Mouse (Mus musculus) intestine, embryonic 15.5 days (tissue): ENCODE results near the gene Krt13. TPM values are rescaled to one million over a fixed set of nuclear protein-coding genes. Genes with fewer than 3 reads are reported as not detected.

Experiments
- ATAC-seq: fragments of 200-750 bp; cut with Nextera tagmentation; 2 replicates; pipeline ENCODE4 v1.8.0; 2017; ENCODE audit warnings: moderate TSS enrichment, moderate library complexity
- H3K27ac ChIP-seq: fragments of 300-500 bp; sonication (generic); 2 replicates; pipeline ENCODE4 v1.5.1; 2015; ENCODE audit warnings: mild to moderate bottlenecking, inconsistent platforms
- H3K27me3 ChIP-seq: fragments of 300-500 bp; sonication (generic); replicated peaks from 2 replicates; pipeline ENCODE4 v1.6.1; 2015; ENCODE audit warnings: inconsistent platforms
- H3K36me3 ChIP-seq: fragments of 300-500 bp; sonication (generic); 2 replicates; pipeline ENCODE4 v1.6.1; 2015; ENCODE audit warnings: inconsistent platforms
- H3K4me1 ChIP-seq: fragments of 300-500 bp; sonication (generic); replicated peaks from 2 replicates; pipeline ENCODE4 v1.6.1; 2015; ENCODE audit warnings: inconsistent platforms
- H3K4me2 ChIP-seq: fragments of 300-500 bp; sonication (generic); replicated peaks from 2 replicates; pipeline ENCODE4 v1.6.1; 2015; ENCODE audit warnings: mild to moderate bottlenecking, inconsistent platforms
- H3K4me3 ChIP-seq: fragments of 300-500 bp; sonication (generic); replicated peaks from 2 replicates; pipeline ENCODE4 v1.5.1; 2015; ENCODE audit warnings: inconsistent platforms
- H3K9ac ChIP-seq: fragments of 300-500 bp; sonication (generic); 2 replicates; pipeline ENCODE4 v1.6.1; 2015; ENCODE audit warnings: inconsistent platforms
- H3K9me3 ChIP-seq: fragments of 300-500 bp; sonication (generic); 2 replicates; pipeline ENCODE4 v1.6.1; 2016; ENCODE audit warnings: inconsistent platforms
- WGBS: fragments of 180-500 bp; shearing (Covaris S2); methylation state at CpG from one replicate; pipeline ENCODE4 v1.1.7; 2015; 5-methylcytosine and 5-hydroxymethylcytosine counted together
- polyA plus RNA-seq: library from polyadenylated mRNA; unstranded; fragments of >200 nt; fragmentation: Nextera tagmentation; extraction: Ambion mirVana; gene quantifications from 2 replicates; pipeline ENCODE4 v1.2.1, GENCODE M21; 2015

Krt13 gene
- polyA plus RNA-seq, 1 experiment from 2014 or later: 0.50 TPM

- Histone ChIP-seq H3K4me1 (peaks cover 11% of the 10 kb centered on the region), H3K4me2 (no peak overlapping the region), H3K27ac (no peak overlapping the region), H3K9ac (no peak overlapping the region), H3K27me3 (no peaks in the 10 kb centered on the region), H3K9me3 (no peaks in the 10 kb centered on the region), H3K36me3 (no peaks in the 10 kb centered on the region), H3K4me3 (no peak overlapping the region)
- ATAC-seq: no peak
- WGBS: 63% methylated on average over 15 of the region's 15 CpGs
These were observed 18.5 kb downstream of the Krt13 start for GRCm38 (mm10) chr11:100102693-100103429.

DNA sequence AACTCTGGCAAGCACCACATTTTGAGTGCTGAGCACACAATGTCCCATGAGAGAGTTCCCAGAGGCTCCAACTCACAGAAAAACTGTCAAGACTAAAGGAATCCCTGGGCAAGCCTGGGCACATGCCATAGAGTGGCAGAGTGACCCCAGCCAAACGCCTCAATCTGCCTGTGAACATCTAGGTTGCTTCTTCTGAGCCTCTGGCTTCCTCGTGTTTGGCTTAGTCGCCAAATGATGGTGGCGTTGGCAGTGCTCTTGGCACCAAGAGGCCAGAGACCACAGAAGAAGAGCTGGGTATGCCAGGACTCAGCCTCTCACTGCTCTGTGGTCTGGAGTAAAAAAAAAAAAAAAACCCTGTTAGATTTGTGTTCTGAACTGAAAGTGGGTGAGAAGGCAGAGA lies 21.0 kb downstream of the Krt13 start:
- H3K9me3 ChIP-seq: no peaks in the 10 kb centered on the region
- H3K27me3 ChIP-seq: no peaks in the 10 kb centered on the region
- no peak overlapping the region for H3K9ac ChIP-seq
- no peak for ATAC-seq
- no peak overlapping the region for H3K4me3 ChIP-seq
- peaks cover 9% of the 10 kb centered on the region for H3K4me1 ChIP-seq
- H3K36me3 ChIP-seq: no peaks in the 10 kb centered on the region
- WGBS: 90% methylated on average over 4 of the region's 4 CpGs
- no peak overlapping the region for H3K27ac ChIP-seq
- no peak overlapping the region for H3K4me2 ChIP-seq

DNA sequence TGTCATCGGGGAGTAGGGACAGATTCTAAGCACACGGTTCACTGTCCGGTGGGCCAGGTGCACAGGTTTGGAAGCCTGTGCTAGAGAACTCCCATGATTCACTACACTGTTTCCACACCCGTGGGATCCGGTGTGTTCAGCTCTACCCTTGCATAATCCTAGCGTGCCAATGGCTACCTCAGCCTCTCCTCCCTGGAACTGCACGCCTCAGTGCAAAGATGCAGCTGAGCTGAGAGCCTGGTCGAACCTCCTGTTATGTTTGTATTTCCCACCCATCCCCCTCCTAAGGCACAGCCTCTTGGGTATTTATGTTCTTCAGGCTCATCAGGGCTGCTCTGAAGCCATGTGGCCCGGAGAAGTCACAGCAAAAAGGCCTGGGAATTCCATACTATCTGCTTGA lies 23.5 kb downstream of the Krt13 start:
- WGBS: 60% methylated on average over 9 of the region's 9 CpGs
- Histone ChIP-seq H3K27ac (no peak overlapping the region), H3K27me3 (no peaks in the 10 kb centered on the region), H3K4me2 (no peak overlapping the region), H3K4me3 (no peak overlapping the region), H3K9ac (no peak overlapping the region), H3K4me1 (0 out of 2 replicates have a peak, but pooled peaks cover under 1% of the 10 kb centered on the region), H3K36me3 (no peaks in the 10 kb centered on the region), H3K9me3 (no peaks in the 10 kb centered on the region)
- ATAC-seq: no peak

DNA sequence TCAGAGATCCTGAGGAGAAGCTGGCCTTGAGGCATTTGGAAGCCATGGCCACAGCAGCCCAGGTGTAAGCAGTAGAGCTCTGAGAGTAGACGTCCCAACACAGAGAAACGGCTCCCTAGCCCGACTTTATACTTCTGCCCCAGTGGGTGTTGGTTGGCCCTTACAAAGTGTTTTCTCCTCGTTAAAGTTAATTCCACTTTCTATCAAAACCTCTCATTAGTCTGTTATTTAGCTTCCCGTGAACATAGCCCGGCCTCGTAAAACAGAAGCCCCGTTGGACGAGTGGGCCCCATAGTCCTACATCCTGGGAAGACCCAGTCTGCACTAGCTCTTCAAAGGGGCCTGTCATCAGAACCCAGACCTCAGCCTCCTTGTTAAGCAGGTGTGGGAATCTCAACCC lies 25.2 kb downstream of the Krt13 start, which contains the start of gene Krt35:
Gene Krt35 (minus strand): TSS at position 101 of the 400 bp plus-strand sequence.
- no peaks in the 10 kb centered on the region for H3K36me3 ChIP-seq
- H3K27ac ChIP-seq: no peak within 1 kb of the TSS
- H3K4me1 ChIP-seq: no peaks in the 10 kb centered on the region
- no peaks in the 10 kb centered on the region for H3K9me3 ChIP-seq
- H3K4me3 ChIP-seq: no peak within 1 kb of the TSS
- no peak for ATAC-seq
- H3K27me3 ChIP-seq: no peaks in the 10 kb centered on the region
- no peak within 1 kb of the TSS for H3K4me2 ChIP-seq
- no peak within 1 kb of the TSS for H3K9ac ChIP-seq
- 82% methylated on average over 9 of the region's 9 CpGs for WGBS

- no peak overlapping the region for H3K27ac ChIP-seq
- ATAC-seq: peak; percentile 78
- H3K27me3 ChIP-seq: no peaks in the 10 kb centered on the region
- no peaks in the 10 kb centered on the region for H3K36me3 ChIP-seq
- H3K4me3 ChIP-seq: no peak overlapping the region
- H3K4me2 ChIP-seq: no peak overlapping the region
- H3K9me3 ChIP-seq: no peaks in the 10 kb centered on the region
- no peaks in the 10 kb centered on the region; the same call in 1 of the 2 replicates for H3K4me1 ChIP-seq
- H3K9ac ChIP-seq: no peak overlapping the region
- 55% methylated on average over 7 of the region's 7 CpGs for WGBS
These were observed 32.9 kb downstream of the Krt13 start for GRCm38 (mm10) chr11:100088378-100089025.

GRCm38 (mm10) chr11:100087861-100088260 lies 33.5 kb downstream of the Krt13 start, which contains the start of gene Krt32:
Gene Krt32, minus strand, starts transcription at chr11:100088226.
- no peak for ATAC-seq
- no peaks in the 10 kb centered on the region for H3K9me3 ChIP-seq
- no peak within 1 kb of the TSS for H3K4me3 ChIP-seq
- 92% methylated on average over 10 of the region's 10 CpGs for WGBS
- no peak within 1 kb of the TSS for H3K9ac ChIP-seq
- H3K27me3 ChIP-seq: no peaks in the 10 kb centered on the region
- no peak within 1 kb of the TSS for H3K27ac ChIP-seq
- H3K4me2 ChIP-seq: no peak within 1 kb of the TSS
- no peaks in the 10 kb centered on the region for H3K36me3 ChIP-seq
- no peaks in the 10 kb centered on the region; the same call in 1 of the 2 replicates for H3K4me1 ChIP-seq

DNA sequence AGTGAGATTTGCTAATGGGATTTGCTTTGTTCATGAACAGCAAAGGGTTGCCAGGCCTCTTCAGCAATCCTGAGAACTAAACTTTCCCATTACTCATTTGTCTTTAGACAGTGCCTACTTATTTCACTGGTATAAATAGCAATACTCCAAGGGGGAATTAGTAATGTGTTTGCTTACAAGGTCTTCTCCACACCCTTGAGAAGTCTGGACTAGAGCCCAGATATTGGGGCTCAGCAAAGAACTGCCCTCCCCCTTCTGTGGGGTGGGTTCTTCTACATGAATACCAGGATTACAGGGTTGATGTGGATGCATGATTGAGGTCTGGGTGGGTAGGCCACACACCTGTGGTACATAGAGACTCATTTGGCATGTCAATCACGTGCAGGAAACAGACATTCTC lies 47.5 kb downstream of the Krt13 start:
- 78% methylated on average over 1 of the region's 1 CpGs for WGBS
- ATAC-seq: no peak
- H3K4me3 ChIP-seq: no peak overlapping the region
- no peak overlapping the region for H3K9ac ChIP-seq
- H3K36me3 ChIP-seq: no peaks in the 10 kb centered on the region
- H3K27me3 ChIP-seq: no peaks in the 10 kb centered on the region
- H3K4me1 ChIP-seq: no peaks in the 10 kb centered on the region
- H3K27ac ChIP-seq: no peak overlapping the region
- no peak overlapping the region for H3K4me2 ChIP-seq
- H3K9me3 ChIP-seq: no peaks in the 10 kb centered on the region

Other genes starting within 250 kb of the Krt13 start
- gene Krtap9-1, start 248.2 kb downstream of the Krt13 start, polyA plus RNA-seq: not detected in 2 replicates
- not detected in 2 replicates for gene Gm11567, start 242.4 kb downstream of the Krt13 start, polyA plus RNA-seq
- not detected in 2 replicates for gene Krtap31-1, start 213.6 kb downstream of the Krt13 start, polyA plus RNA-seq
- not detected in 2 replicates for gene Gm11565, start 206.8 kb downstream of the Krt13 start, polyA plus RNA-seq
- not detected in 2 replicates for gene Krtap31-2, start 185.3 kb downstream of the Krt13 start, polyA plus RNA-seq
- gene Krtap9-5, start 173.1 kb downstream of the Krt13 start, polyA plus RNA-seq: not detected in 2 replicates
- not detected in 2 replicates for gene Krtap29-1, start 142.5 kb downstream of the Krt13 start, polyA plus RNA-seq
- not detected in 2 replicates for gene Krtap16-1, start 135.0 kb downstream of the Krt13 start, polyA plus RNA-seq
- gene Krtap17-1, start 127.6 kb downstream of the Krt13 start, polyA plus RNA-seq: 0.26 TPM in 1 of 2 replicates, not detected in the other
- gene Krt33a, start 105.4 kb downstream of the Krt13 start, polyA plus RNA-seq: not detected in 2 replicates
- gene Krt33b, start 91.7 kb downstream of the Krt13 start, polyA plus RNA-seq: 0.09 TPM in 1 of 2 replicates, not detected in the other
- not detected in 2 replicates for gene Krt34, start 80.0 kb downstream of the Krt13 start, polyA plus RNA-seq
- not detected in 2 replicates for gene Krt31, start 71.0 kb downstream of the Krt13 start, polyA plus RNA-seq
- 0.11 TPM in 1 of 2 replicates, not detected in the other for gene Krt32, start 33.3 kb downstream of the Krt13 start, polyA plus RNA-seq
- gene Krt35, start 25.3 kb downstream of the Krt13 start, polyA plus RNA-seq: not detected in 2 replicates
- not detected in 2 replicates for gene Krt36, start 15.9 kb downstream of the Krt13 start, polyA plus RNA-seq
- gene Krt15, start 14.4 kb upstream of the Krt13 start, polyA plus RNA-seq: 4.7 and 5.9 TPM in 2 replicates
- 743 and 782 TPM in 2 replicates for gene Krt19, start 27.1 kb upstream of the Krt13 start, polyA plus RNA-seq
- not detected in 2 replicates for gene Krt9, start 71.7 kb upstream of the Krt13 start, polyA plus RNA-seq
- 8.6 and 9.6 TPM in 2 replicates for gene Krt14, start 86.0 kb upstream of the Krt13 start, polyA plus RNA-seq
- gene Krt16, start 127.3 kb upstream of the Krt13 start, polyA plus RNA-seq: not detected in 2 replicates
- 11.6 and 12.7 TPM in 2 replicates for gene Krt17, start 139.5 kb upstream of the Krt13 start, polyA plus RNA-seq
- gene Krt42, start 148.3 kb upstream of the Krt13 start, polyA plus RNA-seq: not detected in 2 replicates
- 1,793 and 1,952 TPM in 2 replicates for gene Eif1, start 198.3 kb upstream of the Krt13 start, polyA plus RNA-seq
- gene Gast, start 212.8 kb upstream of the Krt13 start, polyA plus RNA-seq: 2.1 and 2.4 TPM in 2 replicates
- gene Hap1, start 234.6 kb upstream of the Krt13 start, polyA plus RNA-seq: 13.9 and 15.5 TPM in 2 replicates